Mouse (Mus musculus): ENCODE results near the gene Arhgap40. TPM values are rescaled to one million over a fixed set of nuclear protein-coding genes. Genes with fewer than 3 reads are reported as not detected.

Arhgap40 gene
- 0.31 and 0.40 TPM in 2 replicates for polyA plus RNA-seq (2012; rRNA removed)

DNA sequence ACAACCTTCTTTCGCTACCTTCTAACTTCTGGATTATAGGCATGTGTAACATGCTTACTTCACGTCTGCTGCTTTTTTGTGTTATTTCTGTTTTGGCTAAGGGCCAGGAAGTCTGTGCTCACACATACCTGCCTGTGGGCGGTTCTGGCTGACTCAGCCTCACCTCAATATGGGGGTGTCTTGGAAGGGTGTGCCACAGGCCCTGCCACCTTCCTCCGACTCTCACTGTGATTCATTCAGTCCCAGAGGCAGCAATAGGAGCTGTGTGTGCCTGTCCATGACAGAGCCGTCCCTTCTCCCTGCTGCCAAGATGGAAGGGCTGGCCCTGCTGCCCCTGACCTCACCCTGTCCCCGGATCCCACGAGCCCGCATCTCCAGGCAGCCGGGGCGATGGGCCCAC, at the start of gene Arhgap40:
TSS of gene Arhgap40 (plus strand) at position 269 of the 400 bp plus-strand sequence.

DNA sequence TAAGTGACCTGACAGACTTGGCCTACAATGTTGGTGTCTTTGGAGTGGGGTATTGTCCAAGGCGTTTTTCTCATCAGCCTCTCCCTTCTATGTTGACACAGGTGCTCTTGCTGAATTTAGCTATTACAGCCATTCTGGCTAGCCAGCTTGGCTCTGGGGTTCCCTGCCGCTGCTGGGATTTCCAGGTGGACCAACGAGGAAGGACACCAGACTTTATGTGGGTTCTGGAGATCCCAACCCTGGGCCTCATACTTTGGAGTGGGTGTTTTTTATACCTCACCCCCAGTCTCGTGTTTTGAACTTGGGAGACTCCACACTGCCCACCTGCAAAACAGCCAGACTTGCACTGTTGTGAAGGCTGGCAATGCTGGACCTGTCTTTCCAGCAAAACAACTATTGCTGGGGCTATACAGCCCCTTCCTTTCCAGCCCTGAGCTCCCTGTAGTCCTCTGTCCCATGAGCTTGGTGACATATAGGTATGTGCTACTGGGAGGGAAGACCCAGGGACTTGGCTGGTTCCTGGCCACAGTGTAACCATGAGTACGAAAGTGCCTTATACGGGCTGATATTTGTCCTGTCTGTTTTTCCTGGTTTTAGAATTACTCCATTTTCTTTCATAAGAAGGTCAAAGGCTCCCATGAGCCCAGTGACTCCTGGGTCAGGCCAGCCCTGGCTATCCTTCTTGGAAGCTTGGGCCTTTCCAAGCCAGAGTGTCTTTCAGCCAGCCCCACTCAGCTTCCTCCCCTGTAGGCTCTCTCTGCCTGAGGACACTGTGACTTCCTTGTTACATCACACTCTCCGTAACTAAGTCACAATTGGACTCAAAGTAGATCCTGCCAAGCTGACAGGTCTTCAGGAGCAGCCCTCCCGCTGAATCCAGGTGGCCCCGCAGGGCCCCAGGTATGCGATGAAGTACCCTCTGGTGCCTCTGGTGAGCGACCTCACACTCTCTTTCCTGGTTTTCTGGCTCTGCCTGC, 10.5 kb upstream of the Arhgap40 start, which contains the start of gene Adig:
TSS of gene Adig (plus strand) at position 777 of the 977 bp plus-strand sequence.

Other genes starting within 250 kb of the Arhgap40 start
- 2.1 and 3.4 TPM in 2 replicates for gene Lbp, start 206.3 kb upstream of the Arhgap40 start, polyA plus RNA-seq (2012; rRNA removed)
- gene Snhg11, start 137.2 kb upstream of the Arhgap40 start, polyA plus RNA-seq (2012; rRNA removed), result 82.1 and 92.2 TPM in 2 replicates
- gene Ralgapb, start 102.9 kb upstream of the Arhgap40 start, polyA plus RNA-seq (2012; rRNA removed), result 17.5 and 24.4 TPM in 2 replicates
- gene Adig, start 10.2 kb upstream of the Arhgap40 start, polyA plus RNA-seq (2012; rRNA removed), result 0.13 TPM in 1 of 2 replicates, not detected in the other
- gene Slc32a1, start 98.0 kb downstream of the Arhgap40 start, polyA plus RNA-seq (2012; rRNA removed), result 11.8 and 12.0 TPM in 2 replicates
- 14.8 and 17.1 TPM in 2 replicates for gene Actr5, start 112.1 kb downstream of the Arhgap40 start, polyA plus RNA-seq (2012; rRNA removed)
- gene Ppp1r16b, start 152.6 kb downstream of the Arhgap40 start, polyA plus RNA-seq (2012; rRNA removed), result 0.88 and 1.2 TPM in 2 replicates